Mouse (Mus musculus) lung, postnatal 0 days (tissue): ENCODE results near the gene Hmgb1. TPM values are rescaled to one million over a fixed set of nuclear protein-coding genes. Genes with fewer than 3 reads are reported as not detected.

Experiments used
- ATAC-seq: fragments of 200-750 bp; cut with Nextera tagmentation; 2 replicates; pipeline ENCODE4 v1.8.0; 2017; ENCODE audit warnings: moderate library complexity
- DNase-seq: peaks from one replicate; pipeline ENCODE4 v3.0.0-alpha.2; 2016; ENCODE audit warnings: low spot score
- H3K27ac ChIP-seq: fragments of 300-500 bp; sonication (generic); 2 replicates; pipeline ENCODE4 v1.5.1; 2014; ENCODE audit warnings: antibody characterized with exemption, mild to moderate bottlenecking, low read length, mixed read lengths
- H3K27me3 ChIP-seq: fragments of 300-500 bp; sonication (generic); replicated peaks from 2 replicates; pipeline ENCODE4 v1.6.1; 2014; ENCODE audit warnings: low read length, mixed read lengths; ENCODE audit not compliant: insufficient read depth
- H3K36me3 ChIP-seq: fragments of 300-500 bp; sonication (generic); 2 replicates; pipeline ENCODE4 v1.6.1; 2014; ENCODE audit warnings: low read length, mixed read lengths; ENCODE audit not compliant: insufficient read depth
- H3K4me1 ChIP-seq: fragments of 300-500 bp; sonication (generic); 2 replicates; pipeline ENCODE4 v1.6.1; 2014; ENCODE audit warnings: antibody characterized with exemption, low read depth, low read length, mixed read lengths; ENCODE audit not compliant: insufficient read depth
- H3K4me2 ChIP-seq: fragments of 300-500 bp; sonication (generic); replicated peaks from 2 replicates; pipeline ENCODE4 v1.6.1; 2014; ENCODE audit warnings: low read depth, mild to moderate bottlenecking, low read length, moderate library complexity, mixed read lengths
- H3K4me3 ChIP-seq: fragments of 300-500 bp; sonication (generic); 2 replicates; pipeline ENCODE4 v1.5.1; 2014; ENCODE audit warnings: low read depth, low read length
- H3K9ac ChIP-seq: fragments of 300-500 bp; sonication (generic); replicated peaks from 2 replicates; pipeline ENCODE4 v1.6.1; 2014; ENCODE audit warnings: low read depth, mild to moderate bottlenecking
- H3K9me3 ChIP-seq: fragments of 300-500 bp; sonication (generic); 2 replicates; pipeline ENCODE4 v1.6.1; 2016; ENCODE audit warnings: low read length, mixed read lengths
- CTCF ChIP-seq: IDR thresholded peaks from 2 replicates; pipeline ENCODE4 v1.5.1; 2016; ENCODE audit warnings: antibody characterized with exemption, mild to moderate bottlenecking
- EP300 ChIP-seq: IDR thresholded peaks from 2 replicates; pipeline ENCODE4 v1.6.1; 2016; ENCODE audit warnings: antibody characterized with exemption, mild to moderate bottlenecking, control low read depth
- WGBS: fragments of 180-500 bp; shearing (Covaris S2); extraction: QIAGEN DNeasy Blood & Tissue Kit; methylation state at CpG from one replicate; pipeline ENCODE4 v1.1.7; 2014; 5-methylcytosine and 5-hydroxymethylcytosine counted together
- polyA plus RNA-seq: library from polyadenylated mRNA; unstranded; fragments of >200 nt; fragmentation: Nextera tagmentation; extraction: Ambion mirVana; gene quantifications from 2 replicates; pipeline ENCODE4 v1.2.1, GENCODE M21; 2015

The Hmgb1 gene
- polyA plus RNA-seq, 1 experiment from 2014 or later = 616 TPM

GRCm38 (mm10) chr5:149219493-149219892, 35.2 kb upstream of the Hmgb1 start:
- DNase-seq = no peak
- Histone ChIP-seq H3K9ac (no peak overlapping the region), H3K9me3 (no peaks in the 10 kb centered on the region), H3K27me3 (no peaks in the 10 kb centered on the region), H3K4me3 (no peak overlapping the region), H3K4me1 (no peaks in the 10 kb centered on the region; the same call in 1 of the 2 replicates), H3K27ac (no peak overlapping the region), H3K36me3 (peaks cover 16% of the 10 kb centered on the region; the same call in 1 of the 2 replicates), H3K4me2 (no peak overlapping the region)
- TF ChIP-seq CTCF = no peak
- no peak for TF ChIP-seq EP300
- no peak for ATAC-seq
- 58% methylated on average over 3 of the region's 3 CpGs for WGBS

GRCm38 (mm10) chr5:149217524-149218357, 33.5 kb upstream of the Hmgb1 start:
- ATAC-seq (no peak), DNase-seq (no peak)
- 84% methylated on average over 6 of the region's 6 CpGs for WGBS
- TF ChIP-seq CTCF (no peak), EP300 (no peak)
- H3K27ac ChIP-seq = no peak overlapping the region
- H3K36me3 ChIP-seq = peaks cover 26% of the 10 kb centered on the region; the same call in 1 of the 2 replicates
- no peak overlapping the region for H3K4me3 ChIP-seq
- H3K4me2 ChIP-seq = no peak overlapping the region
- no peaks in the 10 kb centered on the region for H3K4me1 ChIP-seq
- H3K9me3 ChIP-seq = no peaks in the 10 kb centered on the region
- no peaks in the 10 kb centered on the region for H3K27me3 ChIP-seq
- H3K9ac ChIP-seq = no peak overlapping the region

- peaks cover 32% of the 10 kb centered on the region; the same call in 1 of the 2 replicates for H3K36me3 ChIP-seq
- no peak overlapping the region for H3K9ac ChIP-seq
- TF ChIP-seq EP300 (no peak), CTCF (no peak)
- ATAC-seq = no peak
- H3K27ac ChIP-seq = no peak overlapping the region
- no peak overlapping the region for H3K4me2 ChIP-seq
- WGBS = 97% methylated on average over 7 of the region's 7 CpGs
- no peak overlapping the region for H3K4me3 ChIP-seq
- no peaks in the 10 kb centered on the region for H3K27me3 ChIP-seq
- no peak for DNase-seq
- H3K9me3 ChIP-seq = no peaks in the 10 kb centered on the region
- H3K4me1 ChIP-seq = no peaks in the 10 kb centered on the region
These were observed 31.3 kb upstream of the Hmgb1 start for GRCm38 (mm10) chr5:149215540-149215939.

GRCm38 (mm10) chr5:149212806-149213205, 28.5 kb upstream of the Hmgb1 start:
- ATAC-seq (no peak), DNase-seq (no peak)
- WGBS = 84% methylated on average over 4 of the region's 4 CpGs
- no peak overlapping the region for H3K4me2 ChIP-seq
- TF ChIP-seq CTCF (no peak), EP300 (no peak)
- no peak overlapping the region for H3K9ac ChIP-seq
- no peaks in the 10 kb centered on the region for H3K9me3 ChIP-seq
- H3K4me1 ChIP-seq = no peaks in the 10 kb centered on the region
- peaks cover 42% of the 10 kb centered on the region; the same call in 1 of the 2 replicates for H3K36me3 ChIP-seq
- H3K4me3 ChIP-seq = no peak overlapping the region
- H3K27me3 ChIP-seq = no peaks in the 10 kb centered on the region
- no peak overlapping the region for H3K27ac ChIP-seq

GRCm38 (mm10) chr5:149211041-149211440, 26.8 kb upstream of the Hmgb1 start:
- no peak overlapping the region for H3K27ac ChIP-seq
- peaks cover 34% of the 10 kb centered on the region; the same call in 1 of the 2 replicates for H3K36me3 ChIP-seq
- no peaks in the 10 kb centered on the region for H3K4me1 ChIP-seq
- WGBS = 92% methylated on average over 4 of the region's 4 CpGs
- no peak overlapping the region for H3K4me3 ChIP-seq
- no peak overlapping the region for H3K9ac ChIP-seq
- TF ChIP-seq CTCF (no peak), EP300 (no peak)
- no peak for DNase-seq
- no peak overlapping the region for H3K4me2 ChIP-seq
- H3K27me3 ChIP-seq = no peaks in the 10 kb centered on the region
- H3K9me3 ChIP-seq = no peaks in the 10 kb centered on the region
- no peak for ATAC-seq

GRCm38 (mm10) chr5:149209328-149209727, 25.0 kb upstream of the Hmgb1 start:
- Histone ChIP-seq H3K9ac (no peak overlapping the region), H3K27ac (no peak overlapping the region), H3K4me2 (no peak overlapping the region), H3K4me3 (no peak overlapping the region), H3K4me1 (no peaks in the 10 kb centered on the region), H3K9me3 (no peaks in the 10 kb centered on the region), H3K27me3 (no peaks in the 10 kb centered on the region), H3K36me3 (peaks cover 33% of the 10 kb centered on the region)
- ATAC-seq = peak; percentile 28; the same call in 1 of the 2 replicates
- 63% methylated on average over 8 of the region's 8 CpGs for WGBS
- peak; percentile 29 for DNase-seq
- TF ChIP-seq EP300 = no peak
